Comparison of ENCODE assay signal across 22 mouse cellular contexts in the genomic region with DNA sequence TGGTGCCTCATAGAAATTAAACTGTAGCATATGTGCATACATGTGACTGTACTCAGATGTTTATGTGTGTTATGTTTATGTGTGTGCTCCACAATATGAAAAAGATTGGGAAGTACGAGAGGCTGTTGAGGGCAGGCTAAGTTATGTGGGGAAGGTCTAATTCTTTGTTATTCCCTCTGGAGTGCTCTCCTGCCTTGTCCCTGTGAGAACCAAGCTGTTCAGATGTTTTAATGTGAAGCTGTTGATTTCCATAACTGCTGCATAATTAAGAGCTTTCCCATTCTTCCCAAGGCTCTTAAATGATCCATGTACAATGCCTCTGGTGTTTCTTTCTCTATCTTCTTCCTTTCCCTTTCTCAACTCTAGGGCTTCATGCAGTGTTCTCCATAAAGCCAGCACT.
DNase-seq lines count a peak whose midpoint lies in the region; ATAC-seq and TF ChIP-seq lines count a peak whose summit lies in the region.
"Had no signal": no experiment of that assay in that cellular context is flagged by ENCODE, and none has a peak within 500 bp of the region (broad histone marks: within the 10 kb centered on the region; RNA-seq: fewer than 3 reads in every experiment).

No protein-coding gene starts in this region.

- no peak for TF ChIP-seq CTCF in forebrain, postnatal 0 days (IDR thresholded peaks at IDR 0.05; ENCODE audit: low read depth)

- no peak for DNase-seq in forebrain, embryonic 11.5 days (ENCODE audit: low spot score)
- no peak for DNase-seq in forebrain, embryonic 10.5 days (ENCODE audit: extremely low spot score, low spot score)
- no peak for DNase-seq in midbrain, embryonic 14.5 days
- no peak for DNase-seq in forebrain, postnatal 0 days
- DNase-seq in left cerebral cortex, adult 11 months (ENCODE audit: low spot score): no peak
- no peak for DNase-seq in kidney, postnatal 10 days
- DNase-seq: adrenal gland, adult 8-10 months; B cell, adult 2 months; cerebellum, adult 18-20 months; cerebellum, adult 9-11 months; cerebellum, postnatal 36 days; gastrocnemius, postnatal 14 days; heart, adult 2 months; heart, postnatal 14 days had no signal

- no peaks in the 10 kb centered on the region for H3K9me3 ChIP-seq in forebrain, embryonic 11.5 days (ENCODE audit: control insufficient read depth, low read length)
- no peaks in the 10 kb centered on the region for H3K9me3 ChIP-seq in forebrain, embryonic 10.5 days
- no peaks in the 10 kb centered on the region for H3K9me3 ChIP-seq in midbrain, embryonic 12.5 days
- H3K9me3 ChIP-seq in midbrain, embryonic 14.5 days (ENCODE audit: control insufficient read depth, low read length): no peaks in the 10 kb centered on the region
- H3K9me3 ChIP-seq in forebrain, embryonic 13.5 days (replicated peaks): no peaks in the 10 kb centered on the region
- H3K9me3 ChIP-seq in forebrain, postnatal 0 days (ENCODE audit: low read length): no peaks in the 10 kb centered on the region
- H3K9me3 ChIP-seq: embryonic facial prominence, embryonic 13.5 days; G1E; heart, embryonic 15.5 days had no signal

- ATAC-seq in forebrain, embryonic 11.5 days (replicated peaks; ENCODE audit: low FRiP score): peak; percentile 42
- peak; percentile 42; the same call in 1 of the 2 replicates for ATAC-seq in midbrain, embryonic 12.5 days (ENCODE audit: low FRiP score, low read depth)
- no peak for ATAC-seq in midbrain, embryonic 14.5 days (ENCODE audit: low FRiP score, low TSS enrichment)
- ATAC-seq in forebrain, embryonic 13.5 days: peak; percentile 69; the same call in 1 of the 2 replicates
- peak; percentile 45; the same call in 1 of the 2 replicates for ATAC-seq in forebrain, postnatal 0 days
- ATAC-seq: CD4-positive, CD25-positive, alpha-beta regulatory T cell, adult 4 months; hindbrain, postnatal 0 days had no signal

- H3K4me2 ChIP-seq in forebrain, embryonic 11.5 days (ENCODE audit: low read depth, low read length, severe bottlenecking): no peak overlapping the region
- no peak overlapping the region for H3K4me2 ChIP-seq in midbrain, embryonic 12.5 days (replicated peaks)
- H3K4me2 ChIP-seq in midbrain, embryonic 14.5 days (ENCODE audit: low read length): no peak overlapping the region
- no peak overlapping the region for H3K4me2 ChIP-seq in forebrain, embryonic 13.5 days
- no peak overlapping the region for H3K4me2 ChIP-seq in forebrain, postnatal 0 days (ENCODE audit: low read depth)
- H3K4me2 ChIP-seq: embryonic facial prominence, embryonic 13.5 days; heart, embryonic 11.5 days; heart, embryonic 15.5 days had no signal

- no peaks in the 10 kb centered on the region for H3K36me3 ChIP-seq in forebrain, embryonic 11.5 days (ENCODE audit: control insufficient read depth, insufficient read depth, low read length)
- no peaks in the 10 kb centered on the region for H3K36me3 ChIP-seq in forebrain, embryonic 10.5 days (replicated peaks)
- no peaks in the 10 kb centered on the region for H3K36me3 ChIP-seq in midbrain, embryonic 12.5 days
- no peaks in the 10 kb centered on the region for H3K36me3 ChIP-seq in midbrain, embryonic 14.5 days (ENCODE audit: control insufficient read depth, insufficient read depth, low read length)
- no peaks in the 10 kb centered on the region for H3K36me3 ChIP-seq in forebrain, embryonic 13.5 days (ENCODE audit: poor library complexity, severe bottlenecking)
- no peaks in the 10 kb centered on the region for H3K36me3 ChIP-seq in forebrain, postnatal 0 days (ENCODE audit: insufficient read depth)
- H3K36me3 ChIP-seq: embryonic facial prominence, embryonic 13.5 days; G1E; heart, embryonic 15.5 days had no signal

- WGBS in forebrain, embryonic 11.5 days: 38% methylated on average over 1 of the region's 1 CpGs
- WGBS in forebrain, embryonic 10.5 days: 77% methylated on average over 1 of the region's 1 CpGs
- WGBS in midbrain, embryonic 12.5 days: 55% methylated on average over 1 of the region's 1 CpGs
- 24% methylated on average over 1 of the region's 1 CpGs for WGBS in midbrain, embryonic 14.5 days
- WGBS in forebrain, embryonic 13.5 days: 30% methylated on average over 1 of the region's 1 CpGs
- 57% methylated on average over 1 of the region's 1 CpGs for WGBS in forebrain, postnatal 0 days

- H3K4me3 ChIP-seq in forebrain, embryonic 11.5 days (ENCODE audit: low read depth, low read length): no peak overlapping the region
- no peak overlapping the region for H3K4me3 ChIP-seq in forebrain, embryonic 10.5 days
- H3K4me3 ChIP-seq in midbrain, embryonic 12.5 days: no peak overlapping the region
- no peak overlapping the region for H3K4me3 ChIP-seq in midbrain, embryonic 14.5 days (replicated peaks; ENCODE audit: low read depth, low read length)
- no peak overlapping the region for H3K4me3 ChIP-seq in forebrain, embryonic 13.5 days
- no peak overlapping the region for H3K4me3 ChIP-seq in forebrain, postnatal 0 days (ENCODE audit: low read depth, low read length)
- H3K4me3 ChIP-seq: embryonic facial prominence, embryonic 13.5 days; heart, adult 2 months; heart, embryonic 15.5 days had no signal

- no peak overlapping the region for H3K9ac ChIP-seq in forebrain, embryonic 11.5 days (ENCODE audit: low read length)
- no peak overlapping the region for H3K9ac ChIP-seq in midbrain, embryonic 12.5 days (replicated peaks)
- H3K9ac ChIP-seq in midbrain, embryonic 14.5 days (replicated peaks; ENCODE audit: low read length): no peak overlapping the region
- H3K9ac ChIP-seq in forebrain, embryonic 13.5 days: no peak overlapping the region
- H3K9ac ChIP-seq in forebrain, postnatal 0 days: no peak overlapping the region
- H3K9ac ChIP-seq: embryonic facial prominence, embryonic 13.5 days; heart, embryonic 15.5 days had no signal

- no peak overlapping the region for H3K27ac ChIP-seq in forebrain, embryonic 11.5 days (ENCODE audit: low read depth, low read length)
- no peak overlapping the region for H3K27ac ChIP-seq in forebrain, embryonic 10.5 days
- no peak overlapping the region for H3K27ac ChIP-seq in midbrain, embryonic 12.5 days (replicated peaks)
- H3K27ac ChIP-seq in midbrain, embryonic 14.5 days (replicated peaks; ENCODE audit: low read depth, low read length): no peak overlapping the region
- H3K27ac ChIP-seq in forebrain, embryonic 13.5 days: no peak overlapping the region
- H3K27ac ChIP-seq in forebrain, postnatal 0 days (ENCODE audit: low read depth, low read length): no peak overlapping the region
- H3K27ac ChIP-seq: embryonic facial prominence, embryonic 13.5 days; heart, adult 2 months; heart, embryonic 15.5 days; hindbrain, postnatal 0 days had no signal

- H3K27me3 ChIP-seq in forebrain, embryonic 11.5 days (ENCODE audit: control insufficient read depth, insufficient read depth, low read length): no peaks in the 10 kb centered on the region
- H3K27me3 ChIP-seq in forebrain, embryonic 10.5 days (ENCODE audit: poor library complexity, severe bottlenecking): no peaks in the 10 kb centered on the region
- H3K27me3 ChIP-seq in midbrain, embryonic 12.5 days: no peaks in the 10 kb centered on the region
- H3K27me3 ChIP-seq in midbrain, embryonic 14.5 days (ENCODE audit: control insufficient read depth, insufficient read depth, low read length): no peaks in the 10 kb centered on the region
- H3K27me3 ChIP-seq in forebrain, embryonic 13.5 days: no peaks in the 10 kb centered on the region
- H3K27me3 ChIP-seq in forebrain, postnatal 0 days (ENCODE audit: insufficient read depth, low read length): no peaks in the 10 kb centered on the region
- H3K27me3 ChIP-seq: embryonic facial prominence, embryonic 13.5 days; heart, embryonic 15.5 days had no signal

- peaks cover 7% of the 10 kb centered on the region for H3K4me1 ChIP-seq in forebrain, embryonic 11.5 days (replicated peaks; ENCODE audit: control insufficient read depth, insufficient read depth, low read length)
- peaks cover 39% of the 10 kb centered on the region for H3K4me1 ChIP-seq in forebrain, embryonic 10.5 days
- peaks cover 19% of the 10 kb centered on the region for H3K4me1 ChIP-seq in midbrain, embryonic 12.5 days
- H3K4me1 ChIP-seq in midbrain, embryonic 14.5 days (ENCODE audit: control insufficient read depth, insufficient read depth, low read length): peaks cover 14% of the 10 kb centered on the region; the same call in 1 of the 2 replicates
- peaks cover 31% of the 10 kb centered on the region for H3K4me1 ChIP-seq in forebrain, embryonic 13.5 days
- H3K4me1 ChIP-seq in forebrain, postnatal 0 days (ENCODE audit: insufficient read depth): peaks cover 15% of the 10 kb centered on the region
- H3K4me1 ChIP-seq: heart, embryonic 15.5 days had no signal
